Mouse (Mus musculus): ENCODE data around the gene Samd1.

DNA sequence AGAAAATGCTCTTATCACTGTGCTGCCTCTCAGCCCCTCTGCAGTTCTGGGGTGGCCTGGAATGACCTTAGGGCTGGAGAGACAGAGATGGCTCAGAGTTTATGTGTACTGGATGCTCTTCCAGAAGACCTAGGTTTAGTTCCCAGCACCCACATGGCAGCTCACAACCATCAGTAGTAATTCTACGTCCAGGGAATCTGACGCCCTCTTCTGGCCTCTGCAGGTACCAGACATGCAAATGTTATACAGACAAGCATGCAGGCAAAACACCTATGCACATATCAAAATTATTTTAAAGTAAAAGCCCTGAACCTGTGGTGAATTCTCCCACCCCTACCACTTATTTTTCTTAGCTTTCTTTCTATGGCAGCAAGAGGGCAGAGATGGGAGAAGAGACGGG is 49.0 kb downstream of the Samd1 start:
- TF ChIP-seq POLR2A (IDR thresholded peaks at IDR 0.05; ENCODE audit: extremely low read depth, insufficient read depth, low read length) (no peak), CTCF (IDR thresholded peaks at IDR 0.05; ENCODE audit: low read depth, low read length) (no peak)

Measured in liver, adult 2 months (tissue).